Mouse (Mus musculus): ENCODE data around the gene Noc2l. TPM values are rescaled to one million over a fixed set of nuclear protein-coding genes. Genes with fewer than 3 reads are reported as not detected.
A peak's percentile ranks its signal among the peaks of the same experiment; 100 is the strongest.

Noc2l gene
- 160 TPM in 2 replicates for total RNA-seq (2014; fragmentation: Nextera tagmentation)
- 148 and 207 TPM in 2 replicates for total RNA-seq (2017)

GRCm38 (mm10) chr4:156235808-156236533, at the start of gene Noc2l:
Gene Noc2l, plus strand, starts transcription at chr4:156236010.
- peak; percentile 66 for ATAC-seq (replicated peaks; ENCODE audit: low FRiP score, low TSS enrichment, poor library complexity, severe bottlenecking)

GRCm38 (mm10) chr4:156188162-156188810, 47.5 kb upstream of the Noc2l start:
- ATAC-seq (replicated peaks; ENCODE audit: low FRiP score, low TSS enrichment, poor library complexity, severe bottlenecking): no peak

DNA sequence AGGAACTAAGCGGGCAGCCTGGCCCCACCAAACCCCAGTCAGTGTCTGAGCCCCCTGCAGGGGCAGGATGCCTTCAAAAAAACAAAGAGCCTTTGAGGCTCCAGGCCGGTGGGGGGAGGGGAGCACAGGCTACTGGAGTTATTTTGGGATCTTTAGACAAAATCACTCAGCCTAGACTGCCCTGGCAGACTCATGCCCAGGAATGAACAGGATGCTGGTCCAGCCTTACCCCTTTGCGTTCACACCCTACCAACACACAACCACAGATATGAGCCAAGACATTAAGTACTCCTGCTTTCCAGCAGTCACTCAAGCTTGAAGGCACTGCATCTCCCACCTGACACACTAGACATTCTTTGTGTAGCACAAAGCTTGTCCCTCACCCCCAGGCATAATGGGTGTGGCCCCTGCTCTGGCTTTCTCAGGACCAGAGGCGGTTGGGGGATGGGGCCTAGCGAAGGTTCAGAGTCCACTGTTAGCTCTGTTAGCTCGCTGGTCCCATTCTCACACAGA, 46.9 kb upstream of the Noc2l start:
- ATAC-seq (replicated peaks; ENCODE audit: low FRiP score, low TSS enrichment, poor library complexity, severe bottlenecking): no peak

DNA sequence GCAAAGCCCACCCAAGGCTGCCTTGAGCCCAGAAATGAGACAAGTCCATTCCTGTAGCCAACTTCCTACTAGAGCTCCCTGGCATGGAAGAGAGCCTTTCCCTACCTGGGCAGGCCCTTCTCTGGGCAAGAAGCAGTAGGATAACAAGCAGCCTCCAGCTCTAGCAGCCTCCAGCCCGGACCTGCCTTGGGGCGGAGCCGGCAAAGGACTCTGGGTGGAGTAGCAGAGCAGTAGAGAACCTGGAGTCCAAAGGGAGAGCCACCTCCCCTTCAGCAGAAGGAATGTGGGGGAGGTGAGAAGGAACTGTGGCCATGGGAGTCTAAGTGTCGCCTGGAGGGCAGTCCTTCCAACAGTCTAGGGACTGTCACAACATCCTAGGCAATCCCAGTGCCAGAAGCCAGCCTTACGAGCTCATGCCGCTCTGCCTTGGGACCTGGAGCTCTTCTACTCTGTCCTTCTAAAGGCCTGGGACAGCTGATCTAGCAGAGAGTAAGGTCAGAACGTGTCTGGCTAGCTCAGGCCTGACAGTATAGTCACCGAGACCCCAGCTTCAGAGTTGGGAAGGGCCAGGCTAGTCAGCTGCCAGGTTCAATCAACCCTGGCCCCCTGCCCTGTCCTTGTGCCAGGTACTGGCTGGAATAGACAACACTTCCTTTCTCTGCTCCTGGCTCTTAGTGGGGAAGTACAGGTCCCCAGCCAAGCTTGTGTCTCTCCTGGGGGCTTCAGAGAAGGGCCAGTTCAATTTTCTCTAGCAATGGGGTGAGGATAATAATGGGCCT, 43.2 kb upstream of the Noc2l start:
- no peak for ATAC-seq (replicated peaks; ENCODE audit: low FRiP score, low TSS enrichment, poor library complexity, severe bottlenecking)

DNA sequence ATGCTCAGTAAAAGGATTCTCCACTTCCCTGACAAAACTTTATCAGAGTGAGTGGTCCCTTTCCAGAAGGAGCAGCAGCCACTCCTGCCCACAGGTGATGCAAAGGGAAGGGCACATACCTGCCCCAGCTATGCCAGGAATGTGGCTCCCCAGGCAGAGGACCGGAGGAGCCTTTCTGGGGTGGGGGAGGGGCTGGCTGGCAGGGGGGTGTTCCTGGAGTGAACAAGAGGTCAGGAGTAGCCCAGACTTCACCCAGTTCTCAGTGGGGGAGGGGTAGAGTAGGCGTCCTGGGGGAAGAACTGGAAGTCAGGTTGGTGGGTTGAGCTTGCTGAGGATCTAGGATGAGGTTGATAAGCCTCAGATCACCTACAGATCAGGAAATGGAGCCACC, 42.6 kb upstream of the Noc2l start:
- no peak for ATAC-seq (replicated peaks; ENCODE audit: low FRiP score, low TSS enrichment, poor library complexity, severe bottlenecking)

GRCm38 (mm10) chr4:156193906-156194305, 41.9 kb upstream of the Noc2l start:
- ATAC-seq (replicated peaks; ENCODE audit: low FRiP score, low TSS enrichment, poor library complexity, severe bottlenecking): no peak

DNA sequence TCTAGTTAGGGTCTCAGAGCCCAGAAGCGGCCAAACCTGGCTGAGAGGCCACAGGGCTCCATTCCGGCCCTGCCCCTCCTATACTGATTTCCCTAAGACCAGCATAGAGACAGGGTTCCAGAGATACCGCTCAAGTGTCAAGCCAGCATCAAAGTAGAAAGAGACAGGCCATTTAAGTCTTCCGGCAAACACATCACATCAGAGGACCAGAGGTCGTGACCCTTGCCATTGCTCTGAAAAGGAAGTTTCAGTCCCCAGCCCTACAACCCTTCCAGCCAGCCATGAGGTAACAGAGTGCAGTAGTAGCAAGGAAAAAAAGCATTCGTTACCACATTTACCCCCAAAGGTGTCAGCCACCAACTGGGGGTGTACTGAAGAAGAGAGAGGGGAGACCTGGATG, 41.5 kb upstream of the Noc2l start:
- no peak for ATAC-seq (replicated peaks; ENCODE audit: low FRiP score, low TSS enrichment, poor library complexity, severe bottlenecking)

DNA sequence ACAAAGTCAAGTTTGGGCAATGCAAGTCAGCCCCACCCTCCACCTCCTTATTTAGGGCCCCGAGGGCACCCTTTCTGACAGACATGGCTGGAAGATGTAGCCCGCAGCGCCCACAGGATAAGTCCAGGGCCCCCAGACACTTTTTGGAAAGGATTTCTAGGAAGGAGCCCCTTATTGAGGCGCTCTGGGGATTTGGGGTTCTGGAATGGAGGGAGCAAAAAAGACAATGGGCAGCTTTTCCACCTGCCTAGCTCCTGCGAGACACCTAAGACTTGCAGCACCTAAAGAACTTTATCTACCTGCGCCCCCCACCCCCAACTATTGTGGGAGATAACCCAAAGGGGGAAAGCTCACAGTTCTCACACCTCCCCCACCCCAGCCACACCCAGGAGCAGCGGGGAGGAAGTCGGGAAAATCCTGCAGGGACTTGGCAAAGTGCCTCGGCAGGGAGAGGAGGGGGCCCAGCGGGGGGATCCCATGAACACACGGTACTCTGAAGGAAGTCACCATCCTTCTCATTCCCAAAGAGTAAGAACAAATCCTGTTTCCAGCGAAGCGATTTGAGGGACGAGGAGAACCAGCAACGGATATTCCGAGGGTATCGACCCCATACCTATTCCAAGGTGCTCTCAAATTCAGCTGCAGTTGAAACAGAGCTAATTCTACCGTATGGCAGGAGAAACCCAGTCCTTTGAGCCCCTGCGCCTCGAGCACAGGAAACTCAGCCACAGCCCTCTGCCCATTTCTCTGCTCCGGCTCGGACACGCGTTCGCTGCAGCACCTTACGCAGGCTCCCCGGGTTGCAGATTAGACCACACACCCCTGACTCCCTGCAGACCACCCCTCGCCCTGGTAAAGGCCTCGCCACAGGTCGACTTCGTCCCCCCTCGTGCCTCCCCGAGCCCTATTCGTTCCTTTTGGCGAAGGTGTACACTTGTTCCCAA, 39.6 kb upstream of the Noc2l start:
- no peak for ATAC-seq (replicated peaks; ENCODE audit: low FRiP score, low TSS enrichment, poor library complexity, severe bottlenecking)

DNA sequence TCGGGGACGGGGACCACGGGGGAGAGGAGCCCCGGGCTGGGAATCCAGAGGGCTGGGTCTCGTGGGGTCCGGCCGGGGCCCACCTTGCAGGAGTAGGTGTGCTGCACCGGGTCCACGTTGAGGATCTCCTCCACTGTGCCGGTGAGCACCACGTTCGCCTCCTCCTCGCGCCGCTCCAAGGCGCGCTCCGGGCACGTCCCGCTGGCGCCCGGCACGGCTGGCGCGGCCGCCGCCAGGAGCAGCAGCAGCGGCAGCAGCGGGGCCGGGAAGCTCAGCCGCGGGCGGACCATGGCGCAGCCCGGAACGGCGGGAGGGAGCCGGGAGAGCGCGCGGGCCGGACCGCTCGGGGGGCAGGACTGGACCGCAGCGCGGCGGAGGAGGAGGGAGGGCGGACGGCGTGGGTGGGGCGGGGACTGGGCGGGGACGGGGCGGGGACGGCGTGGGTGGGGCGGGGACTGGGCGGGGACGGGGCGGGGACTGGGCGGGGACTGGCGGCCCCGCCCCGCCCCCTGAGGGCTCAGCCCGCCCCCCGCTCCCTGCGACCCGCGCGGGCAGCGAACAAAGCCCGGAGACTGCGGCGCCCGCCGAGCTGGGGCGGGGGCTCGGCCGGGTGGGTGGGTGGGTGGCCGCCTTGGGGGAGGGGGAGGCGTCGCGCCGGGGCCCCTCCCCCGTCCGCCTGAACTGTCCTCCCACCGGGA, 38.5 kb upstream of the Noc2l start, which contains the start of gene Agrn:
Agrn (minus strand) TSS at position 358 of the 698 bp plus-strand sequence.
- ATAC-seq (replicated peaks; ENCODE audit: low FRiP score, low TSS enrichment, poor library complexity, severe bottlenecking): peak; percentile 48

DNA sequence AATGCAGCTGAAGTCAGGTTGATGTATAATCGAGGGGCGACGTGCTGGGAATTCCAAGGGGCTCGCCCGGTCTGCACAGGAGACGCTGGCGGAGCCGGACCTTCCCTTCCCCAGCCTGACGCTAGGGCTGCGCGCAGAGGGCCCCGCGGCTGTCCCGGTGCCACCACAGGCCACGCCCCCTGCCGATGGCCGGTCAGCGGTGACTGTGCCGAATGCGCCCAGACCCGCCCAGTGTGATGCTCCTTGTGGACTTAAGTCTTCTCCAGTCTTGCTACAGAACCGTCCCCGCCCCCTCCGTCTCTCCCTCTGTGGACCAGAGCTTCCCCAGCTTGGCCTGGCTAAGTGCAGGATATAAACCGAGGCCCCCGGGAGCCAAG, 38.0 kb upstream of the Noc2l start:
- peak; percentile 50 for ATAC-seq (replicated peaks; ENCODE audit: low FRiP score, low TSS enrichment, poor library complexity, severe bottlenecking)

- ATAC-seq (replicated peaks; ENCODE audit: low FRiP score, low TSS enrichment, poor library complexity, severe bottlenecking): no peak
Measured at GRCm38 (mm10) chr4:156200623-156201475, 35.0 kb upstream of the Noc2l start, which contains the start of gene Isg15. Gene Isg15, minus strand, starts transcription at chr4:156200818.

DNA sequence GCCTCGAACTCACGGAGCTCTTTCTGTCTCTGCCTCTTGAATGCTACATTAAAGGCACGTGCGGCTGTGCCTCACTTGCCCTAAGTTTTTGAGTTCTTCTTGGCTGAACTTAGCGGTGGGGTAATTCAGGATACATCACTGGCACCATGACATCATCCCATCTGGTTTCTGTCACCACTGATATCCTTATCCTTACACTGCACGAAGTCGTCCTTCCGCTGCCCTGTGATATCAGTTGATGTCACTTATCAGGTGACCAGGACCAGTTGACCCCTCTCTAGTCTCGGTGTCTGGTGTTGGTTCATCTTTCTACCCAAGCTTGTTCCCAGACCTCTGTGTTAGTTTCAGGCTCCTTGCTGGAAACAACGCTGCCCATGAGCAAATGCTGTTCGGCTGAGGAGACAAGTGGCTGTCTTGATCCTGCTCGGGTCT, 33.3 kb upstream of the Noc2l start:
- ATAC-seq (replicated peaks; ENCODE audit: low FRiP score, low TSS enrichment, poor library complexity, severe bottlenecking): peak; percentile 79

DNA sequence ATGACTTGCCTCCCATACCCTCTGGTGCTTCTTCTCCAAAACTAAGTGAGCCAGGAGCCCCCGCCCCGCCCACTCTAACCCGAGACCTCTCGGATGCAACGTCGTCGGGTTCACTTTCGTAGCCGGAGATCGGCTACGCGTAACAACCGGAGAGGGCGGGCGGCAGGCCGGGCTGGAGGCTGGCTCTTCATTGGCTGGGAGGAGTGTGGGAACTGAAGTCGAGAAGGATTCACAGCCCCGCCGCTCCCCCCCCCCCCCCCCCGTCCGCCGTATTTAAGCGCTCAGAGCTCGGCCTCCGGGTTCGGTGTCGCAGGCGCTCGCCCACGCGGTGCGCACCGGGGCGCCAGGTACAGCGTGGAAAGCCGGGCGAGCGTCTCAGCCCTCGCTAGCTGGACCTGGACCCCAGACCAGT, 32.8 kb upstream of the Noc2l start, which contains the start of gene AW011738:
AW011738 (plus strand) TSS at position 304 of the 412 bp plus-strand sequence.
- peak; percentile 69 for ATAC-seq (replicated peaks; ENCODE audit: low FRiP score, low TSS enrichment, poor library complexity, severe bottlenecking)

GRCm38 (mm10) chr4:156203413-156204131, 32.2 kb upstream of the Noc2l start:
- 0 out of 2 replicates have a peak, but pooled peaks have one; percentile 6 for ATAC-seq (replicated peaks; ENCODE audit: low FRiP score, low TSS enrichment, poor library complexity, severe bottlenecking)

- ATAC-seq (replicated peaks; ENCODE audit: low FRiP score, low TSS enrichment, poor library complexity, severe bottlenecking): no peak
Measured at GRCm38 (mm10) chr4:156208872-156209271, 26.9 kb upstream of the Noc2l start.

DNA sequence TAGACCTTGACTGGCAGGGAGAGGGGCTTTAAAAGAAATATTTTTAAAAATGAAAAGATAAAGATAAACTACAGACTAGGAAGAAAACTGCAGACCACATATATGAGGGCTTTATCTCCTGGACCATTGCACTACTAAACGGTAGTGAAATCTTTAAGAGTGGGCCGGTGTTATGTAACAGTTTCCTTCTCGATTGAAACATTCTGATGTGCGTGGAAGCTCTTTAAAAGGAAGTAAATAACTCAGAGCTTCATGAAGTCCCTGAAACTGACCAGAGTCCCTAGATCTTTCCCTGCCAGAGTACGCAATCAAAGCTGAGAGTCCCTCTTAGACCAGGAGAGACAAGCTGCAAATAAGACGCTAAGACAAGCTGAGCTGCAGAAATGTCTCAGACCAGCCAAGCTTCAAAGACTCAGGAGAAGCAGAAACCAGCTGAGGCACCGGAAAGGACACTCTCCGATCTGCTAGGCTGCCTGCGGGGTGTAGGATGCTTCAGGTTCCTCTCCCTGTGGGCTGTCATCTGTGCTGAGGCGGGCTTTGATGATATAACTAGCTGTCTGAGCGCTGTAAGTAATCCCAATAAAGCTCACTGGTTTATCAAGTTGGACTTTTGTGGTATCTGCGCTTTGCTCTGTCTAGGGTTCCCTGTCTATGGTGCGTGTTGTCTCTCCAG, 25.7 kb upstream of the Noc2l start:
- ATAC-seq (replicated peaks; ENCODE audit: low FRiP score, low TSS enrichment, poor library complexity, severe bottlenecking): no peak

Data from megakaryocyte-erythroid progenitor cell, adult 5-6 weeks (primary cell).